Mouse (Mus musculus): Measurements from ENCODE around the gene Ipo7.

DNA sequence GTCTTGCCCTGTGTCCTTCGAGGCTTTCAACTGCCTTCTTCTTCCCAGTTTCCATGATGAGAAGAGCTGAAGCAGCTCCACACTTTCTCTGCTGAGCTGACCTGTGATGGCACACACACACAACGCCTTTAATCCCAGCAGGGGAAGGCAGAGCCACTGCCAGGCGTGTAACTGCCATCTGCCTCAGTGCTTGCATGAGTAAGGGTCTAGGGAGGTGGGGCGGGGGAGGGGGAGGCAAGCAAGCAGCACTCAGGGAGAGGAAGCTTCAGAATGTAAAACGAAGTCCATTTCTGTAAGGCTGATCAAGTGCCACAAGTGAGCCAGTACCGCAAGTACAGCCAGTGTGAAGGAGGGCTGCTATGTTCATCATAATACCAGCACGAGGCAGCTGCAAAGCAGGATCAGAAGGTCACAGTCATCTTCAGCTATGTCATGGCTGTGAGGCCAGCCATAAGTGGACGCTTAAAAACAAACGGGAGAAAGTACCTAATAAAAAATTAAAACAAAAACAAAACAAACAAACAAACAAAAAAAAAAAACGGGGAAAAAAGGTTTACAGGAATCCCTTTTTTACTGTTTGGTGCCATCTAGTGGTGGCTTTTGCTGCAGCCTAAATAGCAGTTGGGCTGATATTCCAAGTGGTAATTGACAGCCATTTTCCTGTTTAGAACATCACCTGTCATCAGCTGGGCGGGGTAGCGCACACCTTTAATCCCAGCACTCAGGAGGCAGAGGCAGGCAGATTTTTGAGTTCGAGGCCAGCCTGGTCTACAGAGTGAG, 65.5 kb downstream of the Ipo7 start:
- TF ChIP-seq CTCF (IDR thresholded peaks at IDR 0.05; ENCODE audit: insufficient read depth, low read length) (no peak), POLR2A (IDR thresholded peaks at IDR 0.05; ENCODE audit: borderline replicate concordance, extremely low read depth, low read depth, low read length) (no peak)

All from lung, adult 2 months (tissue).